Mouse (Mus musculus) heart, postnatal 0 days (tissue): ENCODE measurements around the gene Slc34a3. TPM values are rescaled to one million over a fixed set of nuclear protein-coding genes. Genes with fewer than 3 reads are reported as not detected.
A peak's percentile ranks its signal among the peaks of the same experiment; 100 is the strongest.

ENCODE experiments used
- ATAC-seq: fragments of 200-750 bp; cut with Nextera tagmentation; 2 replicates; pipeline ENCODE4 v1.8.0; 2017; ENCODE audit warnings: low read depth, moderate number of reproducible peaks, moderate library complexity; ENCODE audit not compliant: insufficient read depth
- DNase-seq: peaks from one replicate; pipeline ENCODE4 v3.0.0-alpha.2; 2016; ENCODE audit warnings: low spot score
- H3K27ac ChIP-seq: fragments of 300-500 bp; sonication (generic); 2 replicates; pipeline ENCODE4 v1.5.1; 2014; ENCODE audit warnings: low read depth, mild to moderate bottlenecking
- H3K27me3 ChIP-seq: fragments of 300-500 bp; sonication (generic); 2 replicates; pipeline ENCODE4 v1.6.1; 2014; ENCODE audit warnings: low read length, mixed read lengths; ENCODE audit not compliant: control insufficient read depth, insufficient read depth
- H3K36me3 ChIP-seq: fragments of 300-500 bp; sonication (generic); replicated peaks from 2 replicates; pipeline ENCODE4 v1.6.1; 2014; ENCODE audit warnings: low read length, mixed read lengths; ENCODE audit not compliant: control insufficient read depth, insufficient read depth
- H3K4me1 ChIP-seq: fragments of 300-500 bp; sonication (generic); 2 replicates; pipeline ENCODE4 v1.6.1; 2014; ENCODE audit warnings: antibody characterized with exemption; ENCODE audit not compliant: control insufficient read depth, insufficient read depth
- H3K4me2 ChIP-seq: fragments of 300-500 bp; sonication (generic); 2 replicates; pipeline ENCODE4 v1.6.1; 2014; ENCODE audit warnings: low read depth, mild to moderate bottlenecking, low read length, moderate library complexity
- H3K4me3 ChIP-seq: fragments of 300-500 bp; sonication (generic); 2 replicates; pipeline ENCODE4 v1.5.1; 2014; ENCODE audit warnings: low read depth, low read length
- H3K9ac ChIP-seq: fragments of 300-500 bp; sonication (generic); replicated peaks from 2 replicates; pipeline ENCODE4 v1.6.1; 2014; ENCODE audit warnings: low read depth, low read length, mixed read lengths
- H3K9me3 ChIP-seq: fragments of 300-500 bp; sonication (generic); replicated peaks from 2 replicates; pipeline ENCODE4 v1.6.1; 2016; ENCODE audit warnings: low read length; ENCODE audit not compliant: control insufficient read depth
- CTCF ChIP-seq: IDR thresholded peaks from 2 replicates; pipeline ENCODE4 v1.5.1; 2016; ENCODE audit warnings: antibody characterized with exemption, control low read depth, low read depth
- EP300 ChIP-seq: IDR thresholded peaks from 2 replicates; pipeline ENCODE4 v1.6.1; 2016; ENCODE audit warnings: antibody characterized with exemption, low read depth
- WGBS: fragments of 180-500 bp; shearing (Covaris S2); extraction: QIAGEN DNeasy Blood & Tissue Kit; methylation state at CpG from one replicate; pipeline ENCODE4 v1.1.7; 2014; 5-methylcytosine and 5-hydroxymethylcytosine counted together
- polyA plus RNA-seq: library from polyadenylated mRNA; unstranded; fragments of >200 nt; fragmentation: Nextera tagmentation; extraction: Ambion mirVana; gene quantifications from 2 replicates; pipeline ENCODE4 v1.2.1, GENCODE M21; 2015
- total RNA-seq: library from RNA; depleted of rRNA; stranded (reverse); fragments of >200 nt; gene quantifications from 2 replicates; pipeline ENCODE4 v1.2.3, GENCODE M21; 2014; ENCODE audit warnings: low replicate concordance

The Slc34a3 gene
- total and polyA plus RNA-seq, 2 experiments from 2014 or later: not detected

GRCm38 (mm10) chr2:25267746-25268309 lies 33.7 kb upstream of the Slc34a3 start:
- no peak for DNase-seq
- H3K4me3 ChIP-seq: no peak overlapping the region
- H3K36me3 ChIP-seq: peaks cover 22% of the 10 kb centered on the region
- H3K9ac ChIP-seq: no peak overlapping the region
- WGBS: 57% methylated on average over 4 of the region's 4 CpGs
- no peaks in the 10 kb centered on the region for H3K27me3 ChIP-seq
- H3K4me1 ChIP-seq: peaks cover 36% of the 10 kb centered on the region
- ATAC-seq: no peak
- TF ChIP-seq EP300 (no peak), CTCF (no peak)
- H3K27ac ChIP-seq: no peak overlapping the region
- H3K9me3 ChIP-seq: no peaks in the 10 kb centered on the region
- H3K4me2 ChIP-seq: no peak overlapping the region

- ATAC-seq: no peak
Measured at GRCm38 (mm10) chr2:25267241-25267640, 33.1 kb upstream of the Slc34a3 start.

GRCm38 (mm10) chr2:25266720-25267119 lies 32.6 kb upstream of the Slc34a3 start:
- H3K9me3 ChIP-seq: no peaks in the 10 kb centered on the region
- peaks cover 22% of the 10 kb centered on the region for H3K36me3 ChIP-seq
- peaks cover 35% of the 10 kb centered on the region for H3K4me1 ChIP-seq
- TF ChIP-seq CTCF (no peak), EP300 (no peak)
- H3K27me3 ChIP-seq: no peaks in the 10 kb centered on the region
- no peak for DNase-seq
- H3K4me3 ChIP-seq: no peak overlapping the region
- WGBS: 31% methylated on average over 2 of the region's 2 CpGs
- H3K27ac ChIP-seq: no peak overlapping the region
- no peak overlapping the region for H3K4me2 ChIP-seq
- H3K9ac ChIP-seq: no peak overlapping the region
- ATAC-seq: no peak

More at GRCm38 (mm10) chr2:25267241-25267640, 33.1 kb upstream of the Slc34a3 start:
- Histone ChIP-seq H3K9me3 (no peaks in the 10 kb centered on the region), H3K4me1 (peaks cover 35% of the 10 kb centered on the region), H3K9ac (no peak overlapping the region), H3K4me3 (no peak overlapping the region), H3K27ac (no peak overlapping the region), H3K27me3 (no peaks in the 10 kb centered on the region), H3K4me2 (no peak overlapping the region), H3K36me3 (peaks cover 22% of the 10 kb centered on the region)
- no peak for DNase-seq
- TF ChIP-seq EP300: no peak
- no peak for TF ChIP-seq CTCF

- DNase-seq (no peak), ATAC-seq (no peak)
- WGBS: 56% methylated on average over 6 of the region's 6 CpGs
- H3K4me3 ChIP-seq: no peak overlapping the region
- no peaks in the 10 kb centered on the region for H3K9me3 ChIP-seq
- H3K4me2 ChIP-seq: peak overlapping the region; percentile 17; the same call in 1 of the 2 replicates
- TF ChIP-seq CTCF: no peak
- TF ChIP-seq EP300: no peak
- H3K27me3 ChIP-seq: no peaks in the 10 kb centered on the region
- H3K36me3 ChIP-seq: peaks cover 22% of the 10 kb centered on the region
- 0 out of 2 replicates have a peak overlapping the region, but pooled peaks have one; percentile 32 for H3K9ac ChIP-seq
- peaks cover 30% of the 10 kb centered on the region for H3K4me1 ChIP-seq
- no peak overlapping the region for H3K27ac ChIP-seq
Measured at GRCm38 (mm10) chr2:25265897-25266656, 31.9 kb upstream of the Slc34a3 start.

- TF ChIP-seq EP300: no peak
- TF ChIP-seq CTCF: no peak
Measured at GRCm38 (mm10) chr2:25264851-25265250, 30.7 kb upstream of the Slc34a3 start.

GRCm38 (mm10) chr2:25264286-25264660 lies 30.1 kb upstream of the Slc34a3 start:
- no peaks in the 10 kb centered on the region for H3K9me3 ChIP-seq
- no peak for TF ChIP-seq CTCF
- TF ChIP-seq EP300: no peak
- H3K4me1 ChIP-seq: peaks cover 28% of the 10 kb centered on the region
- no peak overlapping the region for H3K9ac ChIP-seq
- H3K36me3 ChIP-seq: peaks cover 7% of the 10 kb centered on the region
- ATAC-seq: no peak
- DNase-seq: no peak
- no peak overlapping the region for H3K4me2 ChIP-seq
- 74% methylated on average over 5 of the region's 5 CpGs for WGBS
- H3K27ac ChIP-seq: no peak overlapping the region
- no peaks in the 10 kb centered on the region for H3K27me3 ChIP-seq
- no peak overlapping the region for H3K4me3 ChIP-seq

More at GRCm38 (mm10) chr2:25264851-25265250, 30.7 kb upstream of the Slc34a3 start:
- ATAC-seq: no peak
- no peak for DNase-seq
- no peak overlapping the region for H3K9ac ChIP-seq
- no peak overlapping the region for H3K4me3 ChIP-seq
- H3K4me1 ChIP-seq: peaks cover 28% of the 10 kb centered on the region
- no peak overlapping the region for H3K27ac ChIP-seq
- H3K36me3 ChIP-seq: peaks cover 13% of the 10 kb centered on the region
- H3K9me3 ChIP-seq: no peaks in the 10 kb centered on the region
- H3K27me3 ChIP-seq: no peaks in the 10 kb centered on the region
- WGBS: 65% methylated on average over 3 of the region's 3 CpGs
- no peak overlapping the region for H3K4me2 ChIP-seq
